Mouse (Mus musculus): ENCODE measurements around the gene Sirt7.

GRCm38 (mm10) chr11:120580871-120581331 is 44.1 kb downstream of the Sirt7 start:
- no peak for TF ChIP-seq CTCF (IDR thresholded peaks at IDR 0.05; ENCODE audit: extremely low read depth, insufficient read depth, low read length)
- no peak for TF ChIP-seq POLR2A (IDR thresholded peaks at IDR 0.05; ENCODE audit: extremely low read depth, insufficient read depth, low read length)

All from cortical plate, adult 2 months (tissue).